Mouse (Mus musculus) kidney, postnatal 14 days (tissue): ENCODE measurements around the gene Lrrc45.
A peak's percentile ranks its signal among the peaks of the same experiment; 100 is the strongest.
"Not testable (repeated sequence)": the region's sequence is repeated elsewhere in the genome, so short reads cannot be mapped to it uniquely, and the experiment has no call there.

Experiments
- DNase-seq: peaks from one replicate; pipeline ENCODE4 v3.0.0; 2022; ENCODE audit warnings: mixed read lengths

The Lrrc45 gene

DNA sequence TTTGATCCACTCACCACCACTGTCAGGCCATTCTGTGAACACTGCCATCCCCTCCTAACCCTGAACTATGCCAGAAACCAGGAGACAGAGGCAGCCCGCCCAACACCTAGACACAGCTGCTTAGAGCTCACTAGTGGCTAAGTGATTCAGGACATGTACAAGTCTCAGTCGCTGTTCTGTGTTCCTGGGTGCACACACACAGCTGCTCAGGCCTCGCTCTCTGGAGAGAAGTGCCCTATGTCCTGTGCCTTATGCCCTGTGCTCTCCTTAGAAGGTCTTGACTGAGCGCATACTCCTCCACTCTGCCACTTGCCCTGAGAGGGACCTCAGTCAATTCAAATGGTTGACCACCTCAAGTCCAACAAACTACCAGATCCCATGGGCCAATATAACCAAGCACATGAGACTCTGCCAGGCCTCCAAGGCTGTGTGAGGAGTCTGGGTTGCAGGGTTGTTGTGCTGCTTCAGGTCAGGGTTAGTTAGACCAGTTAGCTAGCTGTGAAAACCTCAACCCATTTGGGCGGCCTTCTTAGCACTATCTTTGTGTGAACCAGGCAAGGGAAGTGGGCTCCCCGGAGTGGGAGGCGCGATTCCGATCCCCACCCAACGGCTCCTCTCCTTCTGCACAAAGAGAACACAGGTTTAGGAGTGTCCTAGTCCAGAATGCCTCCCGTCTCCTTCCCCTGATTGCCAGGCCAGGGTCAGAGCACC, 15.0 kb downstream of the Lrrc45 start:
- DNase-seq: no peak

DNA sequence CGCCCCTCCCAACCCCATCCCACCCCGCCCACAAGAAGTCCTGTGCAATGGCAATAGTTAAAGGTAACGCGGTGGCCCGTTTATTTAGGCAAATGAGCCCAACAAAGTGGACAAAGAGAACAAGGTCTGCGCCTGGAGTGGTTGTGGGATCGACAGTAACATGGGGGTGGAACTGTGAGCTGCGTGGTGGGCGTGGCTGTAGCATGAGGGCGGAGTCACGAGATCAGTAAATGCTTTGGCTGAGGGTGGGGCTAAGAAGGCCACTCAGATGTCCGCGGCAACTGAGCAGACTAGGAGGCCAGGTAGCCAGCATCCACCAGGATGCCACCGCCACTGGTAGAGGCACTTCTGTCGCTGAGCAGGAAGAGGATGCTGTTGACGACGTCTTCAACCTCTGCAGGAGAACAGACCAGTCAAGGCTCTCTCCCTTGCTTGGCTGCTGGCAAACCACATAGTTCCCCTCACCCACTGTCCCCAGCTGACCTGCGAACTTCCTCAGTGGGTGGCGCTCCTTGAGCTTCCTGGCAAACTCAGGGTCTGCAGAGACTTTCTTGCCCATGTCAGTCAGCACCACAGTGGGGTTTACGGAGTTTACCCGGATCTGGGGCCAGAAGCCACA, 15.8 kb downstream of the Lrrc45 start:
- DNase-seq: peak; percentile 68

DNA sequence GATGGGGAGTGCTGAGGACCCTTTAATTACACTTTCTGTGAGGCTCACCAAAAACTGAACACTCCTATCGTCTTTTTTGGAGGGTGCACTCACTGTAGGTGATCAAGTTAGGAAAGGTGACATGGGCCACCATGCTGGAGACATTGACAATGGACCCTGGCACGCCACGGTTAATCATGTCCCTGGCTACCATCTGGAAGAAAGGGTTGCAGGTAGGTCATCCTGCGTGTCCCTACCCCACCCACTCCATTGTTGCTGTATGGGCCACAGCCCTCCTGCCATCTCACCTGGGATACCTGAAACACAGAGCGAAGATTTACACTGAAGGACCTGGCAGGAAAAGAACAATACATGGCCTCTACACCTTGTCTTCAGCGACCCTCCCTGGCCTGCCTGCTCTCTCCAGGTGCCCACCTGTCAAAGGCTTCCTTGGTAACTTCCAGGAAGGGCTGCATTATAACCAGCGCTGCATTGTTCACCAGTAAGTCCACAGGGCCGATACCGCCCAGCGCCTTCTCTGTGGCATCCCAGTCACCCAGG, 16.7 kb downstream of the Lrrc45 start:
- DNase-seq: no peak

DNA sequence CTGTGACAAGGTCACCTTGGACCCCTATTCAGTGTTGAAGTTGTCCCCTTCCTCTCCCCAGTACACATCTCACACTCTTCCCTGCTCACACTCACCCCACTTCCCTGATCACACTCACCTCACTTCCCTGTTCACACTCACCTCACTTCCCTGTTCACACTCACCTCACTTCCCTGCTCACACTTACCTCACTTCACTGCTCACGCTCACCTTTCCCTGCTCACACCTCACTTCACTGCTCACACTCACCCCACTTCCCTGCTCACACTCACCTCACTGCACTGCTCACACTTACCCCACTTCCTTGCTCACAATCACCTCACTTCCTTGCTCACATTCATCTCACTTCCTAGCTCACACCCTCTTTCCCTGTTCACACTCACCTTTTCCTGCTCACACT, 17.7 kb downstream of the Lrrc45 start:
- no peak for DNase-seq

DNA sequence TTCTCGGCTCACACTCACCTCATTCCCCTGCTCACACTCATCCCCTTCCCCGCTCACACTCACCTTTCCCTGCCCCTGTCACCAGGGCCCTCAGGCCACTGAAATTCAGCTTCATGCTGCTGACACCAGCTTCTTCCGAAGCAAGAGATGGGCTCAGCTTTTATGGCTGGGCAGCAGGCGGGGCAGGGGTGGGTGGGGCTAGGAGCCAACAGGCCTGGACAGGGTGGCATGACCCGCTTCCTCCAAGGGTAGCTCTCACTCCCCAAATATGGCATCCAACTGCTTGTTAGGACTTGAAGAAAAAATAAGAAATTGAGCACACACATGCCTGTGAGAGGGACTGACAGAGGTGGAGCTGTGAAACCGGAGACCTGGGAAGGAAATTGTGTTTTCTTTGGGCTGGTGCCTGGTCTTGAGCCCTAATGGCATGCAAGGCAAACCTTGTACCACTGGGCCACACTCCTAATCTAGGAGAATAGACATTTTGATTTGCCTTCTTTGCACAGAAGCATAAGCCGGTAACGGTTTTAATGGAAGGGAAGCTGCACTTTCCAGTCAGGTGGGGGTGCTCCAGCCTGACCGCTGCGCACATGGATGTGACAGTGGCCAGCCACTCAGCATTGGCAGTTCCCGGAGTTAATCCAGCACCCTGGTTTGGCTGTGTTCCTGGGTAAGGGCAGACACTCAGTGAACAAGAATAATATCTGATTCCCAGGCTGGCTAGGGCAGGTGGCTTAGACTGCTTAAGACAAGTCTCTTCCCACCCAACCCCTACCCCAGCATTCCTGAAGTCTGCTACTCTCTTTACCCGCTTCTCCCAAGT, 18.3 kb downstream of the Lrrc45 start, which contains the start of gene Cbr2:
Gene Cbr2, minus strand, starts transcription at position 257 of the 823 bp plus-strand sequence.
- DNase-seq: peak; percentile 53

DNA sequence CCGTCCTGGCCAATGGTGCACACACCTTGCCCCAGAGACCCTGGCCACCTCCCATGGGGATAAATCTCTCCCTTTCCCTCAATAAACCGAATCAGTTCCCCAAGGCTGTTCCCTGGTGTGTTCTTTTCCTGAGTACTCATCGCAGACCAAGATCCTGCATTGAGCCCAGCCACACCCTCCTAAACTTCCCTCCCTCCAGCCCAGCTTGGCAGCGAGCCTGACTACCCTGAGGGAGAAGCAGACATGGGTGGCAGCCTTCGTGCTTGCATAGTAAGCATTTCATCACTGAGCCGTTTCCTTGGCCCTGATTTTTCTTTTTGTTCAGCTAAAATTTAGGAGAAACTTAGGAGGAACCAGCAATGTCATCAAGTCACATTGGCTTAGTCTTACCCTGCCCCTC, 19.8 kb downstream of the Lrrc45 start:
- peak; percentile 75 for DNase-seq

DNA sequence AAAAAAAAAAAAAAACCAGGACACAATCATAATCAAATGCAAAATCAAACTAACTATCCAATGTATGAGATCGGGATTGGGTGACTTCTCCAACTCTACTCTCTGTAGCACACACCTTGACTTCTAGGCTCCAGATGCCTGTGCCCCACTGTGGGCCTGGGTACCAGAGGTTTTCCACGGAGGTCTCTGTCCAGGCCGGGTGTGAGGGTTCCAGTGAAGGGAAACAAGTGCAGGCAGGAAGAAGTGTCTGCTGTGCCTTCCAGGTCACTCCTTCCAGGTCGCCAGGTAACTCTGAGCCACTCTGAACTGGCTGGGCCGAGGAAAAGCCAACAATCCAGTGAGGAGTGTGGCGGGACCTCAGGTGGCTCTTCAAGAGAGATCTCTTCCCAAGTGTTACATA, 22.7 kb downstream of the Lrrc45 start:
- no peak for DNase-seq

DNA sequence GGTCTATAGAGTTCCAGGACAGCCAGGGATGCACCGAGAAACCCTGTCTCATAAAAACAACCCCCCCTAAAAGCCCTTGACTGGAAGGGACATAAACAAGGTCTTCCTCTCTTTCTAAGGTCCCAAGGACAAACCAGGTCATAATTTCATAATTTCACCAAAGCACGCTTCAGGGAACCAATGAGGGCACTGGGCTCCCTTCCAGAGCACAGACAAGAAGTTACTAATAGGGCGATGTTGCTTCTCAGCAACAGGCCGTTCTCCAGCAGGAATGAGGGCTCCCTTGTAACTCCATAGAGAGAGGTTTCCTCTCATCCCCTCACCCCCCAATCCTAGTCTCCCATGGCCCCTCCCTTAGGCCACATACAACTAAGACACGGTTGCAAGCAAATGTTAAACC, 27.3 kb downstream of the Lrrc45 start:
- no peak for DNase-seq

DNA sequence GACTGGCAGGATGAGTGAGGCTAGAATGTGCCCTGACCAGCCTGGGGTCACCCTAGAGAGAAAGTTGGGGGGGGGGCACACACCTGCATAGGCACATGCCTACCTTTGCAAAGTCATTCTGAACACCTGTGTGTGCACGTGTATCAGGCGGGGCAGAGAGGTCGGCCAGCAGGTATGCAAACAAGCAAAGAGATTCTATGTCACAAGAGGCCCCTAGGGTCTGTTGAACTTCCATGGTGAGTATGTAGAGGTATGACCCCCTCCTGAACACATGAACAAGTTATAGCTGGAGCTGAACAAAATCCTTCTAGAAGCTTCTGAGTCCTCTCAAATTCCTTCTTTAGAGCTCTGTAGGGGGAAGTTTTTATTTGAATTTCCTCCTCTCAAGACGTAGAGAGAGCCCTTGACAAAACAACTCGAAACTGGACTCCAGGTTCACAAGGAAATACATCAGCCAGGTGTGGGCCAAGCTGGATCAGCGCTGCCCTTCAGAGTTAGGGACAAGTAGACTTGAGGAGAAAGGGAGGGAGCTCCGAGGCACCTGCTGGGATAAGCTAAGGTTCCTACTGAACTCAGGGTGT, 30.5 kb downstream of the Lrrc45 start:
- no peak for DNase-seq

DNA sequence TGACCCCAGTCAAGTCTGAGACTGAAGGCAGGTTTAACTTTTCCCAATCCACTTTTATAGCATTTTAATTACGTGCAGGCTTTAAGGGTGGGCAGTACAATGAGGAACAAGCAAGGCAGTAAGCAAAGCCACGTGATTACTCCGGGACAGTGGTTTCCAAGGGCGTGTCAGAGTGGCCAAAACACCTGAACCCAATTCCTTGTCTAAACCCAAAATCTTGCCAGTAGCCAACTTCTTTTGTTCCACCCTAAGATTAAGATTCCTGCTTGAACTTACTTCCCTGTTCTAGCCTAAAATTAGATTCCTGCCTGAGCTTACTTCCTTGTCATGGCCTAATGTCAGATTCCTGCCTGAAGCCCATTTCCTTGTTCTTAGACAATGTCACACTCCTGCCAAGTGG, 34.2 kb downstream of the Lrrc45 start:
- no peak for DNase-seq

DNA sequence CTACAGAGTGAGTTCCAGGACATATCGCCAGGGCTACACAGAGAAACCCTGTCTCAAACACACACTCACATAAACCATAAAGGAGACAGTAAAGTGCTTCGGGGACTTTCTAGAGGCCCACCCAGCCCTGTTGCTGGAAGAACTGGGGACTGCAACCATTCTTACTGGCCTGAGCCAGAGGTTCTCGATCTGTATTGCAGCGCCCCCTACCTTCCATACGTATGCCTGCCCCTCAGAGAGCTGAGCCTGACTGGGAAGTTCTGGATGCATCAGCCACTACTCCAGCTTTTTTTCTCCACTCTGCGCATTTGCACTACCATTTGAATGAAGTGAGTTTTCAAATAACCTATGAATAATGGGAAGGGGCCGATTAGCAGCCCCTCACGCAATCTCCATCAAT, 35.7 kb downstream of the Lrrc45 start:
- DNase-seq: no peak

DNA sequence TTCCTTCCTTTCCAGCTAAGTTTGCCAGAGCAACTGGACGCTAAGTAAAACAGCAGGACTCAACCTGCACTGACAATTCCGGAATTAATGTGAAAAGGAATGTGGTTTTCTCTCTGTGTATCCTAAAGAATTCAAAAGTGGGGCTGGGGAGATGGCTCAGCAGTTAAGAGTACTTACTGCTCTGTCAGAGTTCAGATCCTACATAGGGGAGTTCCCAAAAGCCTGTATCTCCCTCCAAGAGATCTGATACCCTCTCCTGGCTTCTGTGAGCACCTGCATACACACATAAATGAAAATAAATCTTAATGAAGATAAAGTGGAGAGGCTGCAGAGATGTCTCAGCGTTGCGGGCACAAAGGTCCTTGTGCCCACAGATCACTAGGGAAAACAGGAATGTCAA, 37.9 kb downstream of the Lrrc45 start:
- no peak for DNase-seq

DNA sequence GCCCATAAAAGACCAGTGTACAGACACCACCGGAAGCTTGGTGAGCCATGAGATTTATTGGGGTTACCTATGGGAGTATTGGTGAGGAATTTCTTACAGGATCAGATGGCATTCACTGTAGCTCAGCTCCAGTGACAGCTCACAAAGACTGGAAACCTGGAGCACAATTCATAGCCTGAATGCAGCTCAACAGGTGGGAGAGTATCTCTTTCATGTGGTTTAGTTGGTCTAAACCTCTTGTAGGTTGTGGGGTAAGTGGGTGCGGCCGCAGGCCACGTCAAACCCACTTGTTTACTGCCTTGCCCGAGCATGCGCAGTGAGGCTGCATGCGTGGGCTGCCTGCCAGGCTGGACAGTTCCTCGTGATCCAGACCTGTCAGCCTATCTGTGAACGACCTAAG, 46.5 kb downstream of the Lrrc45 start:
- no peak for DNase-seq

DNA sequence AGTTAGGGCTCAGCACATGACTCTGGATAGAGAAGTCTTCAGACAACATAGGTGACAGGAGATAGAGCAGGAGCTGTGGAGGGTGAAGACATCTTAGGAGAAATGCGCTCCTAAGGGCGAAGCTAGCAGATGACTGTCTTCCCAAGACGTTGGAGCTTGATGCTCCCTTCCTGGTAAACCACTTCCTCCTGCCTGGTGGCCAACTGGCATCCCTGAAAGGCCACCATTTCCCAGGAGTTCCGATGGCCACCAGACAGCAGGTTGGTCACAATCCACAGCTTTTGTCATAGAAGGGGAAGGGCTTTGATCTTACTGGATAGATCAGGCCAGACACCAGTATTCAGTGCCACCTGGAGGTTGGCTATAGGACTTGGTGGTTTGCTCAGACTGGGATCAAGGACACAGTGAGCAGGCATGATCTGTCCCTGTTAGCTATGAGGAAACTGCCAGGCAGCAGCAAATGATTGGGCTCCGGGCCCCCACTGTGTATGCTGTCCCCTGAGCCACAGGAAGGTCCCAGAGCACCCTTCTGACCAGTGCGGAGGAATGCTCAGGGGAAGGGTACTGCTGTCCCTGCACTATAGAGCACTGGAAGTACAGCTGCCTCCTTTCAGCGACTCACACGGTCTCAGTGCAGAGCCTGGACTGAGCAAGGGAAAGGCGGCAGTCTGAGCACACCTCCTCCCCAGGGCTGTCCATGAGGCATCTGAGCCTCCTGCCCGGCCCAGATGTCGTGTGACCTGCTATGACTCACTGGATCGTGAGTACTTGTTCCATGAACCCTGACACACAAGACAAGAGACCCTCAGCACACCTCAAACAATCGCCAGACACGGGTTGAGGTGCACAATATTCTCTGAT, 48.3 kb downstream of the Lrrc45 start:
- DNase-seq: no peak

DNA sequence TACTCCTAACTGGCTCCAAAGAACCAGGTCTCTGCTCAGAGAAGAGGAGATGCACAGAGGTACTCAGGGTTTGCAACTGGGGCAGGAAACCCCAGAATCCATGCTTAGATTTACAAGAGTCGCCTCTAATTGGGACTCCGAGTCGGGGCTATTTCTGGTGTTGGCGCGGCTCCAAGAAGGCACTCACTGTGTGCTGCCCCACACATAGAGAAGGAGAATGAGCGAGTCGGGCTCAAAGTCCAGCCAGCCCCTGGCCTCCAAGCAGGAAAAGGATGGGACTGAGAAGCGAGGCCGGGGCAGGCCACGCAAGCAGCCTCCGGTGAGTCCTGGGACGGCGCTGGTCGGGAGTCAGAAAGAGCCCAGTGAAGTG, 48.9 kb downstream of the Lrrc45 start, which contains the start of gene Hmga1b:
Gene Hmga1b, plus strand, starts transcription at position 123 of the 370 bp plus-strand sequence.
- DNase-seq: not testable (repeated sequence)

DNA sequence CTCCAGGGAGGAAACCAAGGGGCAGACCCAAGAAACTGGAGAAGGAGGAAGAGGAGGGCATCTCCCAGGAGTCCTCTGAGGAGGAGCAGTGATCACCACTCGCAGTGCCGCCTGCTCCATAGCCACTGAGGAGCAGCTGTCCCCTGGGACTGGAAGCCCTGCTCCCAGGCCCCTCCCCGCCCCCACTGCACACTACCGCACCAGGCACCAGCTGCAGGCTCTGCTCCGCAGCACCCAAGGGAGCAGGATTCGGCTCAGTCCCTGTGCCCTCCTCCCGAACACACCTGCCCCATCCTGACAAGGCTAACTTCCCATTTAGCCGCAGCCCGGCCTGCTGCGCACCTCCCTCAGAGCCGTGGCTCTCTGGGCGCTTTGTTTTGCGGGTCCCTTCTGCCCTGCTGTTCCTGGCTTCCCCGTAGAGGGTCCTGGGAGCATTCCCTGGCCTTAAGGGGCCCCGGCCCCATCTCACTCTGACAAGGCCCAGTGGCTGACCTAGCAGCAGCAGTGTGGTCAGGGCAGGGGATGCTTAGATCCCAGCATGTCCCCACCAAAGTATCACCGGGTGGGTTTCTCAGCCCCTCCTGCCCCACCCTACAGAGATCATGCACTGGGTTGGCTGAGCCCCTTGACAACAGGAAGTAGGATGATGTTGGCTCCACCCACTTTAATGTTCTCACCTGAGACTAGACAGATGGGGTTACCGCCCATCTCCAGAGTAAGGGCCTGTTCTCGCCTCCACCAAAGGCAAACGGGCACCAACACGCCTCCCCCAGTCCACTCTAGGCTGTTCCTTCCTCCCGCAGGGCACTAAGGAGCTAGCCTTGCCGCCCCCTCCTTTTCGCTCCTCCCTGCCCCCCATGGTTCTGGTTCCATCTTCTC, 49.6 kb downstream of the Lrrc45 start:
- DNase-seq: not testable (repeated sequence)

DNA sequence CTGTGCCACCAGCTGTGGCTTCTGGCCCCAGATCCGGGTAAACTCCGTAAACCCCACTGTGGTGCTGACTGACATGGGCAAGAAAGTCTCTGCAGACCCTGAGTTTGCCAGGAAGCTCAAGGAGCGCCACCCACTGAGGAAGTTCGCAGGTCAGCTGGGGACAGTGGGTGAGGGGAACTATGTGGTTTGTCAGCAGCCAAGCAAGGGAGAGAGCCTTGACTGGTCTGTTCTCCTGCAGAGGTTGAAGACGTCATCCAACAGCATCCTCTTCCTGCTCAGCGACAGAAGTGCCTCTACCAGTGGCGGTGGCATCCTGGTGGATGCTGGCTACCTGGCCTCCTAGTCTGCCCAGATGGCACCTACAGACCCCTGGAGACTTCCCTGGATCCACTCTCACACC, 53.3 kb downstream of the Lrrc45 start:
- not testable (repeated sequence) for DNase-seq

DNA sequence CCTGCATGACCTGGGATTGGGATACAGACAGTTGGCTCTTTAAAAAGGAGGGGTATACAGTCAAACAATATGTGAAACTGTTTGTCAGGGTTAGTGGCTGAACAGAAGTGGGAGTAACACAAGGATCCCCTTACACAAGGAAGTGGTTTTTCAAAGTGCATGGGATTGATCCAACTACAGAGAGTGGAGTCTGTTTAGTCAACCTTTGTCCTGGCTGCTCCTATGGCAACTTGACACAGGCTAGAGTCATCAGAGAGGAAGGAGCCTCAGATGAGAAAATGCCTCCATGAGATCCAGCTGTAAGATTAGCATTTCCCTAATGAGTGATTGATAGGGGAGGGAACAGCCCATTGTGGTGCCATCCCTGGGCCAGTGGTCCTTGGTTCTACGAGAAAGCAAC, 54.5 kb downstream of the Lrrc45 start:
- DNase-seq: no peak
